Mouse (Mus musculus) stomach, adult 2 months (tissue): ENCODE data around the gene Eva1b. TPM values are rescaled to one million over a fixed set of nuclear protein-coding genes. Genes with fewer than 3 reads are reported as not detected.

Experiments used
- polyA plus RNA-seq: library from polyadenylated mRNA; depleted of rRNA; stranded (reverse); fragments of >200 nt; gene quantifications from 2 replicates; pipeline ENCODE4 v1.2.3, GENCODE M21; 2012; rRNA removed

Eva1b gene
- polyA plus RNA-seq, result 33.1 and 68.5 TPM in 2 replicates

GRCm38 (mm10) chr4:126147533-126148160 lies at the start of gene Eva1b:
Gene Eva1b (plus strand): TSS chr4:126147744.

DNA sequence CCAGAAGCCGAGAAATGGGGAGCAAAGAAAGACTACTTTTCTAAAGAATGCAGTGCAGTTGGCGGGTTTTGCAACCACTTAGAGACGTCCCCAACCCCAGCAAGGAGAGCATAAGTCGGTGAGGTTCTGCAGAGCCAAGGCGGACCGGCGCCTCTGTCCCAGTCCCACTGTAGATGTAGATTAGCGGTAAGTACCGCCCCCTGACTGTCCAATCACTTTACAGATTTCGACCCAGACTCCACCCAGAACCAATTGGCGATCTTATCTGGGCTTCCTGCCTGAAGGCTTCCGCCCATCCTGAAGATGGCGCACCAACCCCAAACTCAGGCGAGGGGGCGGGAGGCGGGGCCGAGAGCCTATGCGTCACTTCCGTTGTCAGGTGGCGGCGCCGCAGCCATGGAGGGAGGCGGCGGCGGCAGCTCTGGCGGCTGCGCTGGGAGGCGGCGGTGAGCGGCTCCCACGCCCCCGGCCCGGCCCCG lies 43.9 kb upstream of the Eva1b start, which contains the start of gene Stk40:
Gene Stk40 (plus strand): TSS at position 368 of the 479 bp plus-strand sequence.

GRCm38 (mm10) chr4:126163067-126163659 lies 15.6 kb downstream of the Eva1b start, which contains the start of gene Sh3d21:
Gene Sh3d21 (minus strand): TSS chr4:126163491.

Other genes starting within 250 kb of the Eva1b start
- 0.68 and 1.0 TPM in 2 replicates for gene Csf3r, start 123.2 kb upstream of the Eva1b start, polyA plus RNA-seq
- gene Mrps15, start 100.8 kb upstream of the Eva1b start, polyA plus RNA-seq, result 31.7 and 90.0 TPM in 2 replicates
- gene Oscp1, start 89.2 kb upstream of the Eva1b start, polyA plus RNA-seq, result 0.17 and 0.31 TPM in 2 replicates
- 12.5 and 15.2 TPM in 2 replicates for gene Lsm10, start 51.1 kb upstream of the Eva1b start, polyA plus RNA-seq
- gene Stk40, start 43.8 kb upstream of the Eva1b start, polyA plus RNA-seq, result 15.4 and 21.0 TPM in 2 replicates
- gene Sh3d21, start 15.7 kb downstream of the Eva1b start, polyA plus RNA-seq, result 2.1 and 4.1 TPM in 2 replicates
- 9.9 and 15.7 TPM in 2 replicates for gene Thrap3, start 55.0 kb downstream of the Eva1b start, polyA plus RNA-seq
- 37.2 and 66.6 TPM in 2 replicates for gene Map7d1, start 108.6 kb downstream of the Eva1b start, polyA plus RNA-seq
- gene Trappc3, start 114.6 kb downstream of the Eva1b start, polyA plus RNA-seq, result 7.2 and 9.1 TPM in 2 replicates
- gene Col8a2, start 139.0 kb downstream of the Eva1b start, polyA plus RNA-seq, result 1.4 and 2.1 TPM in 2 replicates
- 19.3 and 23.9 TPM in 2 replicates for gene Adprhl2, start 174.0 kb downstream of the Eva1b start, polyA plus RNA-seq
- 0.98 and 1.5 TPM in 2 replicates for gene Tekt2, start 177.9 kb downstream of the Eva1b start, polyA plus RNA-seq